Mouse (Mus musculus): Measurements from ENCODE around the gene Fah. TPM values are rescaled to one million over a fixed set of nuclear protein-coding genes. Genes with fewer than 3 reads are reported as not detected.

Fah gene
- polyA plus RNA-seq, 1 experiment from 2014 or later, result 1.4 TPM

- H3K36me3 ChIP-seq, result no peaks in the 10 kb centered on the region
- H3K4me3 ChIP-seq, result no peak overlapping the region
Measured at GRCm38 (mm10) chr7:84546667-84547066, 59.9 kb downstream of the Fah start.

DNA sequence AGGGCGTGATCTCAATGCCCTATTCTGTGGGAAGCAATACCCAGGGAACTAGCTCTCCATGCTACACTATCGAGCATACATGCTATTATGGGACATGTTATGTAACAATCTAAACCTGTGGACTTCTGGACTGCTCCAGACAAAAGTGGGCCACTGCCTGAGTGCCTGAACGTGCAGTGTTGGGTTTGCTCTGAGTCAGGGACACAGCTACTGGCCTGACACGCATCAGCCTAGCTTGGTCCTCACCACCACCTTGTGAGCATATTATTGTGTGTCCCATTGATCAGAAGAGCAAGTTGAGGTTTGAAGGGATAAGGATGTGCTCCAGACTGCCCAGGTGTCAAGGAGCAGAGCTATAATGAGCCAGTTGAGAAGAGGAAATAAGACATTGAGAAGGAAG is 61.6 kb downstream of the Fah start:
- no peak for DNase-seq (ENCODE audit: low spot score)
- H3K27me3 ChIP-seq (ENCODE audit: low read depth, poor library complexity, severe bottlenecking), result no peaks in the 10 kb centered on the region
- no peak overlapping the region for H3K4me3 ChIP-seq
- H3K27ac ChIP-seq, result no peak overlapping the region
- H3K4me1 ChIP-seq, result 0 out of 2 replicates have a peak, but pooled peaks cover 4% of the 10 kb centered on the region
- no peaks in the 10 kb centered on the region for H3K36me3 ChIP-seq
- no peaks in the 10 kb centered on the region for H3K9me3 ChIP-seq (replicated peaks)
- WGBS, result 91% methylated on average over 4 of the region's 4 CpGs

More at GRCm38 (mm10) chr7:84546667-84547066, 59.9 kb downstream of the Fah start:
- Histone ChIP-seq H3K9me3 (replicated peaks) (no peaks in the 10 kb centered on the region), H3K27me3 (ENCODE audit: low read depth, poor library complexity, severe bottlenecking) (no peaks in the 10 kb centered on the region), H3K27ac (no peak overlapping the region), H3K4me1 (0 out of 2 replicates have a peak, but pooled peaks cover 4% of the 10 kb centered on the region)
- 65% methylated on average over 4 of the region's 4 CpGs for WGBS
- no peak for DNase-seq (ENCODE audit: low spot score)

Other genes with a start within 250 kb of the Fah start
- gene Arnt2, start 196.5 kb downstream of the Fah start, polyA plus RNA-seq (2016; fragmentation: Nextera tagmentation; extraction: Ambion mirVana), result 14.4 and 18.4 TPM in 2 replicates
- gene Gm2115, start 77.8 kb downstream of the Fah start, polyA plus RNA-seq (2016; fragmentation: Nextera tagmentation; extraction: Ambion mirVana), result 0.03 TPM in 1 of 2 replicates, not detected in the other
- 153 and 185 TPM in 2 replicates for gene Zfand6, start 83.2 kb upstream of the Fah start, polyA plus RNA-seq (2016; fragmentation: Nextera tagmentation; extraction: Ambion mirVana)
- gene Olfr291, start 246.8 kb upstream of the Fah start, polyA plus RNA-seq (2016; fragmentation: Nextera tagmentation; extraction: Ambion mirVana), result not detected in 2 replicates